Mouse (Mus musculus): ENCODE results near the gene Usp35.

The Usp35 gene

DNA sequence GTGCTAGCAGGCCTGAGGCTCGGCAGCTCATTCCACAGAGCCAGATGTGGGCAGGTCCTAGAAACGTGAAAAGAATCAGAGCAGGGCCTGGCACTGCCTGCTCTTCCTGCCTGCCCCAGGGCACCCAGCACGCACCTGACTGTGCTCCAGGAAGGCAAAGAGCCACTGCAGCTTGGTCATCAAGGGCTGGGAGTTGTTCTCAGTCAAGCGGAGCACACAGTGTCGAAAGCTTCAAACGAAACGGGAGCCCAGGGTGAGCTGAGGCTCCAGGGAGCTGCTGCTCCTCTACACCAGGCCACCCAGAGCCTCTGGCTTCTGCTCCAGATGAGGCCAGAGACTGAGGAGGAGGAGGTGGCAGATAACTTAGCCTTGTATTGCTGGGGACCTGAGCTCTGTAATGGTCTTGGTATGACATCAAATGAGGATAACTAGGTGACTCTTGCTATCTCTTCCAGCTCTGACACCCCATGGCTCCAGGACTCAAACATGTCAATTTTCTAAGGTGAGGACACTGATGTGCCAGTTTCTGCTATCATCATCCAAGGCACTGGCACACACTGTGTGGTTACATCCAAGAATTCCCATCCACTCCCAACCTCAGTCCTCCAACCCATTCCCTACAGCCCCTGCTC is 18.3 kb downstream of the Usp35 start:
- DNase-seq: no peak

DNA sequence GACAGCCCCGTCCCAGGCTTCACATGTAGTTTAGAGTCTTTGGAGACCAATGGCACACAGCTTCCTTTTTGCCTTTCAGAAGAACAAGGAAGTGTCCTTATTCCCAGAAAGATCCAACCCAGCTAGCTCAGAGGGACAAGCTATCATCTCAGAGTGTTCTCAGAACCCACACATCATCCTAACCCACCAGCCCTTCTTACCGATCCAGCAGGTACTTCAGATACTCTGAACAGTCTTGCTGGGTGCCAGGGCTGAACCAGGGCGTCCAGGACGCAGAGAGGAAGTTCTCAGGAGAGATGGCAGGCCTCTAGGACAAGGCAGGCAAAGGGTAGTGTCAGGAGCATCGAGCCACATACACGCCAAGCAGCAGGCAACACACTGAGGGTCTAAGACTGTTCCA is 19.0 kb downstream of the Usp35 start:
- no peak for DNase-seq

DNA sequence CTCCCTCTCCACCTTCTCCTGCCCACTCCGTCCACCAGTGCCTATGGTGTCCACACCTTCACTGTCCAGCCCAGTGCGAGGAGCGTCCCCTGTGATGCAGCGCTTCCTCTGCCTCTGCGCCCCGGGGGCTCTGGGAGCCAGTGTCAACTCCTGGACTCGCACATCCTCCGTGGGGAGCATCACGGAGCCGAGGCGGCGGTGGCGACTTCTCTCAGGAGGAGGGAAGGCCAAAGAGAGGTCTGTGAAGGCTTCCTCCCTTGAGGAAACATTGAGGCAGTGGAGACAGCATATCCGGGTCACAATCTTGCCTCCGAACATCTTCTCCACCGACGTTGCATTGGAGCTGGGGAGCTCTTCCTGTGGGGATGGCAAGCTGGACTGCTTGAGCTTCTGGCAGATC is 19.6 kb downstream of the Usp35 start:
- DNase-seq: no peak

DNA sequence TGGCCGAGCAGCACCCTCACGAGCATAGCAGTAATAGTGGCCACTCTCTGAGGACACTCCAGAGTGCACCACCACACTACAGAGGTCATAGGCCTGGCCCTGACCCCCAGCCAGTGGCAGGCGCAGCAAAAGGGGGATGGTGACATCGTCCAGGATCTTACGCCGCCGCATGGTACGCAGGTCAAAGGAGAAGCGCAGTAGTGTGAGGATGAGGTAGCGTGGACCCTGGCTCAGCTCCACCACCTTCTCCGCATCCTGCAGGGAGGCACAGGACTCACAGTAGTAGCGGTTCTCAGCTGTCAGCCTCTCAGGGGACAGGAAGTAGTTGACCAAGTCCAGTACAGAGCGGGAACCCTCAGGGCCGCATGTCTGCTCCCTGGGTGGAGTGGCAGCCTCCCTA is 20.2 kb downstream of the Usp35 start:
- no peak for DNase-seq

DNA sequence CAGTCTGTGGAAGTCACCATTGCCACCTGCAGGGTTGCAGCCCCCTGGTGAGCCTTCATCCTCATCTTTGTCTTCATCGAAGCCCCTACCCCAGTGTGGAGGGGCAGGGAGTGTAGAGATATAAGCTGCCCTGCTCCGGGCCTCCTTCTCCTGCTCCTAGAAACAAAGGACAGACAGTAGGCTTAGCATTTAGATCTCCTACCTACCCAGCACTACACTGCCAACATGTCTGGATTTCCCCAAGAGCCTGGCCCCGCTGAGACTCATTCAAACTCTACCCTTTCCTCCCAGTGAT is 21.5 kb downstream of the Usp35 start:
- no peak for DNase-seq

DNA sequence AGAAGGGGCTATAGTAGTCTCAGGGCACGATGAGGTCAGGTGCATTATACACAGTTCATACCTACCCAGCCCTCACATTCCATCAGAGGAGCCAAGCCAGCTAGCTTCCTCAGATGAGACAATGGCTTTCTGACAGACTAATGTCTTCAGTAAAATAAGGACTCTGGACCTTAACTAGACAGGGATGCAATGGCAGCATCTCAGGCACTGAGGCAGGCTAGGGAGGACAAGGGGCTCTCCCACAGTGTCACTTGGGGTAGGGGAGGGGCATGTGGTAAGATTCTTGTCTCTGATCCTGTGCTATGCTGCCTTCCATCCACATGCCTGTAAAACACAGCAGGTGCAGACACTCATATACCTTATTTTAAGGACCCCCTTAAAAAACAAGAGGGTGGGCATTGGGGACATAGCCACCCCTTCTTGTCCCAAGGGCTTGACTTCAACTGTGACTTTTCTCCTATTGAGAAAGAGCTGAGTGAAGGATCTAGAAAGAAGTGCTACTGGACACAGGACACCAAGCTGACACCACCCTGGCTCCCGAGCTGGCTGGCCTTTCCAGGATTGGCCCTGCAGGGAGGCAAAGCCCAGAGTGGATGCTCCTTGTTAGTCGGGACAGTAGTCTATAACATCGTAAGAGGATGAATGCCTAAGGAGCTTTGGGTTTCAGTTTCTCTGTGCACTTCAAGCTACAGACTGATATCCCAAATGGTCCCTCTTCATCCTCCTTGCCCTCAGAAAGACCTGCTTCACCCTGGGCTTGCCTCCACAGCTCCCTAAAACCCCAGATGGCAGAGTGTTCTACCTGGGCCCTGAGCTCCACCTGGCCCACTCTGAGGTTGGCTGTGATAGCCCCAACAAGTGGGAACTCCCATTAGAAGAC is 22.1 kb downstream of the Usp35 start:
- DNase-seq: no peak

DNA sequence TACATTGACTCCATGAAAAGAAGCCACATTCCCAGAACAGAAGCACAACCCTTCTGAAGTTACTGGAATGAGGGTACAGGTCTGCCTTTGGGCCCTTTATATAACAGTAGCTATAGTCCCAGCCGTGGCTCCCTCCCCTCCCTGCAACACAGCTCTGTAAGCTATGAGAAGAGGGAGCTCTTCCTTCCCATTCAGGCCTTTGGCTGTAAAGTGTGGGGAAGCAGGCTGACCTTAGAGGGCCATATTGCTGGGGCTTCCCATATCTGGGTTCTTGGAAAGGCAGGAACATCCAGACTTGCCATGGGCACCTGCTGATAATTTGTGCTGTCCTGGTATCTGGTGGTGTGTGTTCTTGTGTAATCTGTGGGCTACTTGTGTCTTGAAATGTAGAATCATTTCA is 24.3 kb downstream of the Usp35 start:
- DNase-seq: no peak

DNA sequence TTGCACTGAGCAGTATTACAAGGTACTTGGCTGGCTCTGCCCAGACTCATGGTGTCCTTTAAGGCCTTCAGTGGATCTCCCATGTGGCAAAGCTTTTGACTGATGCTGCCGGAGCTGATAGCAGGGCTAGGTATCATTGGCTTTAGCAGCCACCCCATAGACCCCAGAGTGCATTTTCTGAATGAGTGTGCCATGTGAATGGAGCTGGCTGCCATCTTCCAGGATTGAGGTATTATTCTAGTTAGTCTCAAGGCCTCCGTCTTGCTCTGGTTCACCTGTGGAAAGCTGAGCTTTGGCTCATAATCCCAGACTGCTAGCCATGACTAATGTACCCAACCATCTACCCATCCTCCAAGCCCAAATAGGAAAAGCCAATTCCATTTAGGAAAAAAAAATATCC is 25.0 kb downstream of the Usp35 start:
- no peak for DNase-seq

DNA sequence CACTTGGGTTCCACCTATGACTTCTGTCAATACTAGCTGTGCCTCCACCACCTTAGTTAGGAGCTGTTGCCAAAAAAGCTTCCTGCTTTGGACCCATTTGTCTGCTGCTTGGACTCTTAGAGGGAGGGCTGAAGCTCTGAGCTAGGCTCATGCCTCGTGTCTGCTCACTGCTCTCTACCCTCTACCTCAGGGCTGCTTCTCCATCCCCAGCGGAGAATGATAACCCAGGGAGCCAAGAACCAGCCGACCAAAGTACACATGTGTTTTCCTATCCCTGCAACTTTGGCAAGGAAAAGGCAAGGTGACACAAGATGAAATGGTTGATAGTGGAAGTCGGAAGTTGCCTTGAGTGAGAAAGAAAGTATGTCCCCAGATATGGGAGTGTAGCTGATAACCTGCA is 26.6 kb downstream of the Usp35 start:
- DNase-seq: no peak

DNA sequence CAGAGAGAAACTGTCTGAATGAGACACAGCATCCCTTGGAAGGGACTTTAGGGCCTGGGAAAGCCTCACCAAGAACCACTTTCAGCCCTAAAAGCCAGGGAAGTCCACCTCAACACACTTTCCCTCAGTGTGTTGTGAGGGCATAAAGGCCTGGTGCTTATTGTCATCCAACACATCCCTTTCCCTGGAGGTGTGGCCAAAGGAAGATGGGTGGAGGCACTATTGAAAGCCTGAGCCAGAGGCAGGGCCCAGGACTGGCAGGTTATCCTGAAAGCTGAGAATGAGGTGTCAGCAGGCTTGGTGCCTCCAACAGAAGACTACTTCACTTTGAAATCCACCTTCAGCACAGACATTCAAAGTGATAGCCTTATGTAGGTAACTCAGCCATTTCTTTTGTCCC is 27.3 kb downstream of the Usp35 start:
- no peak for DNase-seq

DNA sequence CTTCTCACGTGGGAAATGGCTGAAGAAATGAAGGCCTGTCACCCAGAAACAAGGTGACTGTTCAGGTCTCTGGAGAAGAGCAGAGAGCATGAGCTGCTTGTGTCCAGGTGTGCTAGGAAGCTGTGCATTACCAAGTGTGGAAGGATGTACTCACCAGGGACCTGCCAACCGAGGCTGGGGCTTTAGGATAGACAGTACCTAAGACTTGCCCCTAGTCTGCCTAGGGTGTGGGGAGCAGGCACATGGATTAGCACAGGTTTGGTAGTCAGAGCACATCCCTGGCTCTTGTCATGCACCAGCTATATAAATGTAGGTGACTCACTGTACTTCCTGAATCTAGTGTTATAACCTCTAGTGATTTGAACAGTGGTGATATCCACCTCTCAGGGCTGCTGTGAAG is 28.2 kb downstream of the Usp35 start:
- no peak for DNase-seq

DNA sequence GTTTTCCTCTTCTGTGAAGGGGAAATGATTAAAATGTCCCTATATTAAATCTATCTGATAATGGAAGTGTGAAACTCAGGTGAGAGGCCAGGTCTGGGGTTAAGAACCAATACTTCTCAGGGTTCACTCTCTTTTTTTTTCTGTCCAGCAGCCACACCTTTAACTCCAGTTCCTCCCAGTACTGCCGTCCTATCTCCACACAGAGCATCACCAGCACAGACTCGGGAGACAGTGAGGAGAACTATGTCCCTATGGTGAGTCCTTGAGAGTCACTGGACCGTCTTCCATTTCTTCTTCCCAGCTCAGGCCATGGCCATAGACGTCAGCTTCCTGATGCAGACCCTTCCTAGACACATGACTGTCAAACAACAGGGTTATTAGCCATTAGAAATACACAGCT is 28.9 kb downstream of the Usp35 start:
- no peak for DNase-seq

DNA sequence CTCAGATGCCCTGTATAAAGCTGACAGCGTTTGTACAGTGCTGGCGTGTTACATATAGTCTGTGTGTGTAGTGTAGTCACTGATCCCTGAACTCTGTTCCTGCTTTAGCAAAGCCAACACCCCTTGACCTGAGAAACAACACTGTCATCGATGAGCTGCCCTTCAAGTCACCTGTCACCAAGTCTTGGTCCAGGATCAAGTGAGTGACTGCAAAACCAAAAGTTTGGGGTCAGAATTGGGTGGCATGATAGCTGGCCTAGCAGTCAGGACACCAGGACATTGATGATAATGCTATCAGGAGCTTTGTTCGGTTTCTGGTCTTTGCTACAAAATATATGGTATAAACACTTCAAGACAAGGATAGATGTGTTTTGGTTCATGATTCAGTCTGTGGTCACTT is 29.6 kb downstream of the Usp35 start:
- DNase-seq: no peak

DNA sequence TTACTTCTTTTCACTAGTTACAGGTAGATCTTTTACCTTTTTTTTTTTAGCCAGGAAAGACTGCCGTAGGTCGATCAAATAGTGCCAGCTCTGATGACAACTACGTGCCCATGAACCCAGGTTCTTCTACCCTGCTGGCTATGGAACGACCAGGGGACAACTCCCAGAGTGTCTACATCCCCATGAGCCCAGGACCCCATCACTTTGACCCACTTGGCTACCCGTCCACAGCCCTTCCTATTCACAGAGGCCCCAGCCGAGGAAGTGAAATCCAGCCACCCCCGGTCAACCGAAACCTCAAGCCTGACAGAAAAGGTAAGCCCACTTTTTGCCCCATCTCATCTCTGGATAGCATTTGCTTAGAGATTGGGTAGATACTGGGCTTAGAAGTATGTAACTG is 30.5 kb downstream of the Usp35 start:
- DNase-seq: no peak

DNA sequence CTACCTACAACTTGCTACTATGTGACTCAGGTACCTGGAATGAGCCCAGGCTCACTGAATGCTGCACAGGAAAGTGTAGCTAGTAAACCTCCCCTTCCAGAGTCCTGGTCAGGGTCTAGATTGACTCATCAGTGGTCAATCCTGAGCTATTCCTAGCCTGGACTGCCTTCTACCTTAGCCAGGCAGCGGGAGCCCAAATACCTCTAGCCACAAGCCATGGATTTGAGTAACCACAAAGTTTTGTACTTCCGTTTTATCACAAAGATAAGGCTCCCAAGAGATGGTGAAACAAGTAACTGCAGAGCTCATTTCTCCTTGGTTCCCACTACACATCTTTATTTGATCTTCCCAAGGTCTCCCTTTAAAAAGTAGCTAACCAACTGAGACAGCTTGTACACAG is 30.9 kb downstream of the Usp35 start:
- DNase-seq: no peak

DNA sequence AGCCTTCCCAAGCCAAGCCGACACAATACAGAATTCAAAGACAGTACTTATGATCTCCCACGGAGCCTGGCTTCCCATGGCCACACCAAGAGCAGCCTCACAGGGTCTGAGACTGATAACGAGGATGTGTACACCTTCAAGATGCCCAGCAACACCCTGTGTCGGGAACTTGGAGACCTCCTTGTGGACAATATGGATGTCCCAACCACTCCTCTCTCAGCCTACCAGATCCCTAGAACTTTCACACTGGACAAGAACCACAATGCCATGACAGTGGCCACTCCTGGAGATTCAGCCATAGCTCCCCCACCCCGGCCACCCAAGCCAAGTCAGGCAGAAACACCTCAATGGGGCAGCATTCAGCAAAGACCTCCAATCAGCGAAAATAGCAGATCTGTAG is 32.9 kb downstream of the Usp35 start:
- DNase-seq: no peak

DNA sequence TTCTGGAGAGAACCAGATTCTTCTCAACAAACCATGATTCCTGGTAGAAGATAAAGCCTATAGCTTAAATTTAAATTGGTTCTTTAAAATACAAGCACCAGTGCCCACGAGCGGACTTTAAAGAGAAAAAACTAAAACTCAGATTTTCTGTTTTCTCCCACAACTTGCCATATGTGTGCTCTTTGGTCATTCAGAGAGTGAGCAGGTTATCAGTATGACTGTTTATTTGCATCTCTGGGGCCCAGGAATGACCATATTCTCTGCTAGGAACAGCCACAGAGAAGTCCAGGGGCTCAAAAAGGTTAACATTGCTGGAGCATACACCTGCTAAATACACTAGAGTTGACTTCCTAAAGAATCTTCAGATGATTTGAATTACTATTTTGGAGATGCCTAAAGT is 33.5 kb downstream of the Usp35 start:
- no peak for DNase-seq

DNA sequence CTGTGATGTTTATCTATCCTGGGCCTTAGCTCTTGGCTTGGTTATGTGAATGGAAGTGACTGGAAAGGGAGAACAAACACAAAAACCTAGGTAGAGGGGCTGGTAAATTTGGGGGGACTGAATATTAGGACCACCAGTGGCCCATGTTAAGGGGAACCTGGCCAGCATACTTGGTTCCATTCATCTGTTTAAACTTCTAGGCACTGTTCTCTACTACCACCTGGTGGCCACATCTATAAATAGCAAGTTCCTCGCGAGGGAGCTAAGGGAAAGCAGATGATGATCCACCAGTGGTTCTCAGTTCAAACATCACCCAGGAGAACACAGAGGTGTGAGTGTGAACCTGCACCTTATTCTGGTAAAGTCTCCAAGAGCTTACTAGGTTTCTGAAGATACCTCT is 34.4 kb downstream of the Usp35 start:
- DNase-seq: peak; percentile 46

DNA sequence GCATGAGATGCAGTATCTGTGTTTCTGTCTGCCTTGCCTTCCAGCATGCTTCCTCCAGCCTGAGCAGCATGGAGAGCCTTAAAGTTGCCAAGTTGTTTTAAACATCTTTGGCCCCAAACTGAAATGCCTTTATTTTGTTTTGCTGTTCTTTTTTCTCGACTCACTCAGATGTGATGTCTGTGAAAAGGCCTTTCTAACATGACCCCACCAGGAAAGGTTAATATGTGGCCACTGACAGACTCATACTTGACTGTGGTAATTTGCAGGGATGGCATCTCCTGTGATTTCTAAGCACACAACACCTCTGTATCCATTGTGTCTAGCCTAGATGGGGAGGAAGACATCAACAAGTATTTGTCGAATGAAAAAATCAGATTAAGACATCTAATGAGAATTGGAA is 34.8 kb downstream of the Usp35 start:
- no peak for DNase-seq

DNA sequence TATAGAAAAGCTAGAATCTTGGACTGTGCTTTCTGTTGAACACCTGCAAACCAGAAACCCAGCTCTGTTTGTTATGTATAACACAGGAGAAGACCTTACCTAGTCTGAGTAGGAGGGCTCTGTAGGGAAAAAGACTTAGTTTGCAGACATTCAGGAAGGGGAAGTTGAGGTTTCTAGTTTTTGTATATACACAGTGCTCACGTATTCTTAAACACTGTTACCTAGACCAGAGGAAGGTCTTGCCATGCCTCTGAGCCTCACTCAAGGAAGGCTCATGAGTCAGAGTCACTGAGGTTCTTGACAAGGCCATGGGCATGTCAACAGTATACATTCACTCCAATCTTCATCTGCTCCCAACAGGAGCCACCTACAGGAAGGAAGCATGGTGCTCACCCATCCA is 60.8 kb downstream of the Usp35 start:
- DNase-seq: no peak

DNA sequence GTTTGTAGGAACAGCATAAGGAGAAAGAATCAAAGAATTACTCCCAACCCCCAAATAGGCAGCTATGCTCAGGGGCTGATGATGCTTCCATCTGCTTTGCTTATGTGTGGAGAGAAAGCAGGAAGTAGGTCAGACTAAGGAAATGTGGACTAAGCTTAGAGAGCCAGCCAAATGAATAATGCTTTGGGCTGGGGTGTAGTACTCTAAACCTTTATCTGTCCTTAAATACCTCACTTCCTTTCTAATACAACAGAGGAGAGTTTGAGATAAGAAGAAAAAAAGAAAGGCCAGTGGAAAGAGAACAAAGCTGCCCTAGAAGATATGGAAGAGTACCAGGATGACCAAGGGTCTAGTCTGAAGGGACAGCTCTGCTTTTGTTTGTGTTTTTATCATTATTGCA is 61.5 kb downstream of the Usp35 start:
- DNase-seq: no peak

DNA sequence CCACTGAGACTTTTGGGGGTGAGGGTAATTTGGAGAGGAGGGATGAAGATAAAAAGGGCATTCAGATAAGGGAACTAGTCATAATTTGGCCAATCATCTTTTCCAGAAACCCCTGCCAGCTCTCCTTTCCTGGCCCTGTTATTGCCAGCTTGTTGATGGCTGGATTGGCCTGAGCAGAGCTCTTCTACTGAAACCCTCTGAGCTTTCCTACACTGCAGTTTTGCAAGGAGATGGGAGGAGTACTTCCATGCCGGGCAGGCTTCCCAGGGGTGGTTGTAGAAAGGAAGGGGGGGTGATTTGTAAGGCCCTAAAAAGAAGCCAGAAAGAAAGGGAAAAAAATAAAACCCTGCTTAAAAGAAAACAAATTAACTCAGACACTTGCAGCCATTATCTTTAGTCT is 69.3 kb downstream of the Usp35 start:
- no peak for DNase-seq

Measured in liver (tissue).